Mouse (Mus musculus): ENCODE results near the gene Arhgap32. TPM values are rescaled to one million over a fixed set of nuclear protein-coding genes. Genes with fewer than 3 reads are reported as not detected.

Arhgap32 gene
- 0.19 and 0.21 TPM in 2 replicates for polyA plus RNA-seq (2012; rRNA removed)

GRCm38 (mm10) chr9:32115786-32116185 lies at the start of gene Arhgap32:
Gene Arhgap32, plus strand, starts transcription at chr9:32116136.

Other genes with a start within 250 kb of the Arhgap32 start
- gene Barx2, start 202.7 kb upstream of the Arhgap32 start, polyA plus RNA-seq (2012; rRNA removed), result 0.14 TPM in 1 of 2 replicates, not detected in the other
- gene Kcnj5, start 228.2 kb downstream of the Arhgap32 start, polyA plus RNA-seq (2012; rRNA removed), result 1.4 TPM in 2 replicates